Mouse (Mus musculus): ENCODE measurements around the gene Fxyd2.
A peak's percentile ranks its signal among the peaks of the same experiment; 100 is the strongest.

Fxyd2 gene

GRCm38 (mm10) chr9:45399434-45399833, at the start of gene Fxyd2:
TSS of gene Fxyd2 (plus strand) at chr9:45399669.
- no peak for DNase-seq (ENCODE audit: low spot score)

DNA sequence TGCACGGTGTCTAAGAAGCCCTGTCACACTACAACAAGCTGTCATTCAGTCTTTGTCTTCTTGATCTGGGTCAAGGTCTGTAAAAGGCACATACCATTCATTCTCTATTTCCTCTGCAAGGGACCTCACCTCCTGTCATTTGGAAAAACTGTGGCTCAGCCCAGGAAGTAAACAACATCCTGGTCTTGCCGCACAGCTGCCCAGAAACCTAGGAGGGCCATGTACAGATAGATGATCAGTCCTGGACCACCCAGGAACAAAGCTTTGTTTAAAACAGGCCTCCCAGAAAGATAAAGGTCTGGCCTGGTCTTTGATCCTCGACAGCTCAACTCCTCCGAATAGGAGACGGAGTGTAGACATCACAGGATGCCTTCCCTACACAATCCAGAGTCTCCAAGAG, 49.6 kb upstream of the Fxyd2 start:
- DNase-seq (ENCODE audit: low spot score), result no peak

- DNase-seq (ENCODE audit: low spot score), result no peak
These were observed 44.3 kb upstream of the Fxyd2 start for GRCm38 (mm10) chr9:45355192-45355591.

DNA sequence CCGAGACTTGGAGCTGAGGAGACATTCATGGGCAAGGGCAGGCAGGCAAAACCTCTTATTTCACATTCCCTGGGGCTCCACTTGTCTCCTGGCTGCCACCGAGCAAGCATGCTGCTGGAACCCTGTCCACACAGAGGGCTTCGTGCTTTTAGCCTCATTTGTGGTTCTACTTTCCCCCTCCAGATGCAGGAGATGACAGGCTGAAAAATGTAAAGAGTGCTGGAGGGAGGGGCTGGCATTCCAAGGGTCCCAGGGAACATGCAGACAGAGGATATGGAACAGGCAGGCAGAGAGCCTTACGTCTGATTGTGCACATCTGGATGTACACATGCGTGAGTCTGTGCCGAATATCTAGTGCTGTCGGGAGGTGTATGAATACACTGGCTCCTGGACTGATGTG, 41.1 kb upstream of the Fxyd2 start:
- DNase-seq (ENCODE audit: low spot score), result no peak

DNA sequence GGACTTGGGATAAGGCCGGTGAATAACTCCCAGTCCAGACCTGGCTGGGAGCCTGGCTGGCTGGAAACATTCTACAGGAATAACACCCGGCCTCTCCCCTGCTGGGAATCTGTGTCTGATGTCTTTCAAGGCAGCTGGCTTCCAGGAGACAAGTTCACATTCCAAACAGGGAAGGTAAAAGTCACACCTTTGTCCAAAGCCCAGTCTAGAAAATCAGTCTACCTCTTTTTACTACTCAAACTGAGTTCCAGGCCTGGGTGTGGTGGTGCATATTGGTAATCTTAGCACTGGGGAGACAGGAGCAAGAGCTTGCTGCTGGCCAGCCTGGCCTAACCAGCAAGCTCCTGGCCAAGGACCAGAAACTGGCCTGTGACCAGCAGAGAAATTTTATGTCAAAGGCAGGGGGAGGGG, 37.4 kb upstream of the Fxyd2 start:
- no peak for DNase-seq (ENCODE audit: low spot score)

DNA sequence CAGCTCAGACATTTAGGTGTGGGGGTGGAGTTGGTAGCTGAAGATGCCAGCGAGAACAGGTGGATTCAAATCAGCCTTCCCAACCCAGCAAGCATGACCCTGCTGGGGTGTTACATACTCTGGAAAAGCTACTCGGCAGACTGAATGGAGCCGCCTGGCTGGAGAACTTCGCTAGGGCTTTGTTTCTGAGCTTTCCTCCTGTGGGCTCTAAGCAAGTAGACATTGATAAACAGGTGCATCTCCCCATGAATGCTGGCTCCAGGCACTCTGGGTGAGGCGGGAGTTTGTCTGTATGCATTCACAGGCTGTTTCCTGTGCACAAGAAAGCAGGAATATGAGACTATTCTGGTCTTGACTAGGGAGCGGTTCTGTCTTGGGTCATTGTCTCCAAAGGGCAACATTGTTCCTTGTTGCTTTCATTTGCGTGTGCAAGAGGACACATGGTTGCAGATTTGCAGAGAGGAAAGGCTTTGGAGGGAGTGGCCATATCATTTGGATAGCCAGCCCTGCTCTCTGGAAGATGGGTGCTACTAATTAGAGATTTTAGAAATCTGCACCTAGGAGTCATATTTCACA, 35.7 kb upstream of the Fxyd2 start:
- no peak for DNase-seq (ENCODE audit: low spot score)

DNA sequence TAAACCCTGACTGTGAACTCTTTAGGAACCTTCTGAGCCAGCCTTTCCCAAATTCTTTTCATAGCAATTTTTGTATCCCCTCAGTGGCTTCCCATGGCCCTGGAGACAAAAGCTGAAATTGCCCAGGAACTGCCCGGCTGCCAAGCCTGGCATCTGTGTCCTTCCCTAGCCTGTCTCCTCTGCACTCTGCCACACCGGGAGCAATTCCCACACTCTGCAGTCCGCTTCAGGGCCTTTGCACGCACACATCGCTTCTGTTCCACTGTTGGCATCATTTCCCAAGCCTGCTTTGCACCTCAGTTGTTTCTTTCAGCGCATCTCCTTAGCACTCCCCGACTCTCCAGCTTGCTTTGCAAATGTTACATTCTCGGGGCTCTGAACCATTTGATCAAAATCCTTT, 31.8 kb upstream of the Fxyd2 start:
- DNase-seq (ENCODE audit: low spot score), result no peak

DNA sequence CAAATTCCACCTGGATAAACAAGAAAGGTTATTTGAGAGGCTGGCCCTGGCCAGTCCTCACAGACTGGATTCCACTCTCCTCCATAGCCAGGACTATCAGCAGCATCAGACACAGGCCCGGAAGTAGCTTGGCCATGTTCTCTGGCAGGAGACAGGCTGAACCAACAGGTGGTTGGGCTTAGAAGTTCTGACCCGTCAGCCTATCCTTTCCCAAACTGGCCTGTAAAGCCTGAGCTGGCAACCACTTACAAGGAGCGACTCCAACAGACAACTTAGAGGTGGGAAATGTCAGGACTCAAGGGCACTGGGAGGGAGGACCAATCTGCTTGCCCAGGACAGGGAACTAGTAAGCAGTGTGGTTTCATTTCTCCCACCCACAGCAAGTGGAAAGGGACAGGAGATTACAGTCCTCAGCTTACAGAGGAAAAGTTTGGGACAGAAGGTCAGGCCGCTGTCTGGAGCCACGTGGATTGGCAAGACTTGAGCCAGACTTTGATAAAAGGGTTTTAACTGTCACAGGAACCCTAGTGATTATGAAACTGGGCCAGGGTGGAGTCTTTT, 31.0 kb upstream of the Fxyd2 start:
- no peak for DNase-seq (ENCODE audit: low spot score)

GRCm38 (mm10) chr9:45370117-45370561, 29.3 kb upstream of the Fxyd2 start, which contains the start of gene Fxyd6:
TSS of gene Fxyd6 (plus strand) at chr9:45370185.
- no peak for DNase-seq (ENCODE audit: low spot score)

- no peak for DNase-seq (ENCODE audit: low spot score)
These were observed 28.7 kb upstream of the Fxyd2 start for GRCm38 (mm10) chr9:45370616-45371336.

DNA sequence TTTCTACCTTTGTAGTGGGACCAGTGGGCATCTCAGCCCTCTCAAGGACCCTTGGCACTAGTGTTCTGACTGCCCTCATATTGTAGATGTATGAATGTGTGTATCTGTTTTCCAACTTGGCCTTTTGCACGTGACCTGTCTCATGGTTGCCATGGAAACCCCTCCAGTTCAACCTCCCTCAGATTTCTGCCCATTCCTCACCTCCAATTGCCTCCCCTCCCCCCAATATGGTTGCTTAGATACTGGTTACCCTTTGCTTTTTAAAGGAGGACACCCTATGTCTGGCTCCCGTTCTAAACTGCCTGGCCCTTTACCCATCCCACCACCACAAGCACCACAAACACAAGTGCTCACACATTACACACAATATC, 28.1 kb upstream of the Fxyd2 start:
- DNase-seq (ENCODE audit: low spot score), result no peak

DNA sequence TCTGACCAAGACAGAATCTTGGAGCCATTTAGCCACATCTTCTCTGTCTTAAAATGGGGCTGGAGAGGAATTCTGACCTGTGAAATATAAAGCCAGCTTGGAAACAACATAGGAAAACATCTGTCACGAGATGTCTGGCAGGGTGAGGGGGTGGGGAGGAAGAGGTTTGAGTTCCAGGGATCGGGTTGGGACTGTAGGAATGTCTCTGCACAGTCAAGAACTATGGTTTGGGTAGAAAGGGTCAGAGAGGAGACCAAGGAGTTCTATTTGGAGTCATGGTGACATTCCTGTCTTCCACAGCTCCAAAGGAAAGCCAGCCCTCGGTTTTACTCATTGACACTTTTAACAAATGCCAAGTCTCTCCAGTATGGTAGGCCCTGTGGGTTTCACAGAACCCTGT, 25.6 kb upstream of the Fxyd2 start:
- DNase-seq (ENCODE audit: low spot score), result no peak

- DNase-seq (ENCODE audit: low spot score), result no peak
These were observed 24.4 kb upstream of the Fxyd2 start for GRCm38 (mm10) chr9:45374988-45375502.

- DNase-seq (ENCODE audit: low spot score), result no peak
These were observed 23.0 kb upstream of the Fxyd2 start for GRCm38 (mm10) chr9:45376427-45376826.

DNA sequence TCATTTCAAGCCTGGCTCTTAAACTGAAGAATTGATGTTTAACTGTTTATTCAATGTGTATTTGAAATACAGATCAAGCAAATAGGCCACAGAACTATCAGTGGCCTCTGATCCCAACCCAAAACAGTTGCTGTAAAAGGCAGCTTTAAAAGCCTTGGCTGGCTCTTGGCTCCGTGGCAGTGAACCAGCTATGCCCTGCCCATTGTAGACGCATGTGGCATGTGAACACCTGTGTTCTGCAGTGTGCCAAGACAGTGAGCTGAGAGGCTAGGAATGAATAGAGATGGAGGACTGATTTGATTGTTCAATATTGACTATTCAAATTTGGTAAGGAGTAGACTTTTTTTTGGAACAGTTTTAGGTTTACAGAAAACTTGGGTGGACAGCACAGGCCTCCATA, 22.6 kb upstream of the Fxyd2 start:
- DNase-seq (ENCODE audit: low spot score), result no peak

DNA sequence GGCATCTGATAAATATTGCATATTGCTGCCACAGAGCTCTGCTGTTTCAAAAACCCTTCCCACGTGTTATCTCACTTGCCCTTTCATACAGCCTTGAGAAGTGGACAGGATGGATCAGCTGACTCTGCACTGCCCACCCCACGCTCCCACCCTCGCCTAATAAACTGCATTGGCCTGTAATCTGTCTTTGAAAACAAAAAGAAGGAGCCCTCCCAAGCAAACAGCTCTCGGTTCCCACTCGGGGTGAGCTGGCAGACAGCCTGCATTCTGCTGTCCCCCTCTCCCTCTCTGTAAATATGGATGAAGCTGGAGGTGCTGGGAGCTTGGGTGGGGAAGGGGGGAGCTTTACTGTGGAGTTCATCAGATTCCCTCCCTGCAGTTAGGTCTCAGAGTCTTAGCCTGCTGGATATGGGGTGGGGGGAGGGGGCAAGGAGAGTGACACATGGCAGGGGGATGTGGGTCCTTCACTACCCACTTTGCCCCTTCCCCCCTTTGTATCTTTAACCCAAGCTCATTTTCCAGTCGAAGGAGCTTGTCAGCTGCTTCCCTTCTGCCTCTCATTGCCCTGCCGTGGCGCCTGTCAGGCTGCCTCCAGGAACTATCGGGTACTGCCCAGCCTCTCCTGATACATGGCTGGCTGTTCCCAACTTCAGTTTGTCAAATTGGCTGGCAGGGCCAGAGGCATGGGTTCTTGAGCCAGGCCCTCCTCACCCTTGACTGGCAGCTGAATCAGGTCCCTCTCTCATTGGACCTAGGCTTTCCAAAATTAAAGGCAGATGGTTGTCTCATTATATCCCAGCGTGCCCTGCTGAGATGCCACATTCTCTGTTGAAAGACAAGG, 18.8 kb upstream of the Fxyd2 start:
- no peak for DNase-seq (ENCODE audit: low spot score)

DNA sequence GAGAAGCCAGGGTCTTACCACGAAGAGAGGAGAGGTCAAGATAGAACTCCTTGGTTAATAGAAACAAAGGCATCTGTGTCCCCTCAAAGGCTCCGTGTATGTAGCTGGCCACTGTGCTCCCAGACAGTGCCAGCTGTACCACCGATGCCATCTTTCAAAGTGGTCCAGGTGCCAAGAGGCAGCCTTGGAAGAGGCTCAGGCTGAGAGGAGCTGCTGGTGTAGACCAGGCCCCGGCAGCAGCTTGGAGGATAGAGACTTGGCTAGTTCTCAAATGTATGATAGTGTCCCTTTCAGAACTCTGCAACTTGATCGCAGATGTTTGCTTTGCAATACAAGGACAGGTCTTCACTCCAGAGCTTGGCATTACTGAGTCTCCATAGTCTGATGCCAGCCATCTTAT, 17.1 kb upstream of the Fxyd2 start:
- DNase-seq (ENCODE audit: low spot score), result no peak

DNA sequence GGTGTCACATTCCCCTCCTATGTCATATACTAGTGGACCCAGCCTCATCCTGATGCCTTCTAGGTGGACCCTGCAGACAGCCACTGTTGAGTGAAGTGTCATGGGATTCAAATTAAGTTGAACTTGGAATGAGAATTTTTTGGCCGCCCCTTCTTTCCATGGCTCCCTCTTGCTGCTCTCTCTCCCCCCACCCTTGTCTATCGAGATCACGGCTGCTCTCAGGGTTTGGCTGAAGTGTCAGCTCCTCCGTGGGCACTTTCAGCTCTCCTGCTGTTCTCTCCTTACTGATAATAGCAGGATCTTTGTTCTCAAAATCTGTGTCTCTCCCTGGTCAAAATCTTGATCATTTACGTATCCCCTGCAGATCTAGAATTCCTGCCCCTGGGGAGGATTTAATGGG, 16.6 kb upstream of the Fxyd2 start:
- no peak for DNase-seq (ENCODE audit: low spot score)

GRCm38 (mm10) chr9:45383883-45384282, 15.6 kb upstream of the Fxyd2 start:
- no peak for DNase-seq (ENCODE audit: low spot score)

- DNase-seq (ENCODE audit: low spot score), result no peak
These were observed 12.8 kb upstream of the Fxyd2 start for GRCm38 (mm10) chr9:45386698-45387097.

DNA sequence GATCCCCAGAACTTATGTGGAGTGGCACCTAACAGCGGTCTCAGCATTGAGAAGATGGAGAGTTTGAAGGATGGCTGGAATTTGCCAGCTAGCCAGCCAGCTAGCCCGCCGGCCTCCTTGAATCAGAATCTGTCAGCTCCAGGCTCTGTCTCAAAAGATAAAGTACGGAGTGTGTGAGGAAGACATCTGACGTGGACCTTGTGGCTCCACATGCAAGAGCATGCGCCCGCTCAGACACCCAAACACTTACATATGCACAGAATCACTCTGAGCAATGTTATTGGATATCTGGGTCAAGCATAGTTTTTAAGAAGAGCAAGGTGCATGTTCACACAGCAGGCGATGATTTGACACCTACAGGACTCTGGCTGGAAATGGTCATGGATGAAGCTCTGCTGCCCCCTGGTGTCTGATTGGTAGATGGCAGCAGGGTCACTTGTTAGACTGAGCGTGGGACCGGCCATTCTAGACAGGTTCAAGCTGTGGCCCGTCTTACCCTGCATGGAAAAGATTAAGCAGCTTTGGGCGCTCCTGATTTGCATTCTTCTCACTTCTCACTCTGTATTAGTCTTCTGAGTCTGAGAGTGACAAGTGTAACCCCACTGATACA, 11.0 kb upstream of the Fxyd2 start:
- peak; percentile 93 for DNase-seq (ENCODE audit: low spot score)

- no peak for DNase-seq (ENCODE audit: low spot score)
These were observed 9.9 kb upstream of the Fxyd2 start for GRCm38 (mm10) chr9:45389596-45389995.
